Mouse (Mus musculus): ENCODE data around the gene Peak1. TPM values are rescaled to one million over a fixed set of nuclear protein-coding genes. Genes with fewer than 3 reads are reported as not detected.
A peak's percentile ranks its signal among the peaks of the same experiment; 100 is the strongest.

Gene Peak1
- total RNA-seq, 1 experiment from 2014 or later, result 27.7 TPM

DNA sequence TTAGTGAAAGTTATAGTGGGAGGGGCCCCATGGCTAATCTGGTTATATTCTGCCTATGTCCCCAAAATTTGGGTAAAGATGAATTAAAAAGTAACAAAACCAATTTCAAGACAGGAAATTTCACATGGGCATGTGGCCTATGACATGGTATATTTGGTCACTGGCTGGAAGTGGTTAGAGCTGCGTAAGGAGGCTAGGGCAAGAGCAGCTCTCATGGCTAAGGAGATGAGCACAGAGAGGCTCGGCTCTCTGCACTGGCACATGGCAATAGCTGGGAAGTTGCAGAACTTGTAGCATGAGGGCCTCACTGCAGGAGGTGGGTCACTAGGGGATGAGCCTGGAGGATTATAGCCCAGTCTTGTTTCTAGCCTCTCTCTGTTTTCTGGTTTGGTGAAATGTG lies 199.0 kb downstream of the Peak1 start:
- no peak for ATAC-seq (replicated peaks; ENCODE audit: insufficient number of reproducible peaks, low FRiP score, low TSS enrichment, poor library complexity, severe bottlenecking)

- ATAC-seq (replicated peaks; ENCODE audit: insufficient number of reproducible peaks, low FRiP score, low TSS enrichment, poor library complexity, severe bottlenecking), result no peak
Measured at GRCm38 (mm10) chr9:56218043-56218442, 199.8 kb downstream of the Peak1 start.

- ATAC-seq (replicated peaks; ENCODE audit: insufficient number of reproducible peaks, low FRiP score, low TSS enrichment, poor library complexity, severe bottlenecking), result no peak
Measured at GRCm38 (mm10) chr9:56217386-56217785, 200.5 kb downstream of the Peak1 start.

- ATAC-seq (replicated peaks; ENCODE audit: insufficient number of reproducible peaks, low FRiP score, low TSS enrichment, poor library complexity, severe bottlenecking), result no peak
Measured at GRCm38 (mm10) chr9:56213451-56214291, 204.2 kb downstream of the Peak1 start.

DNA sequence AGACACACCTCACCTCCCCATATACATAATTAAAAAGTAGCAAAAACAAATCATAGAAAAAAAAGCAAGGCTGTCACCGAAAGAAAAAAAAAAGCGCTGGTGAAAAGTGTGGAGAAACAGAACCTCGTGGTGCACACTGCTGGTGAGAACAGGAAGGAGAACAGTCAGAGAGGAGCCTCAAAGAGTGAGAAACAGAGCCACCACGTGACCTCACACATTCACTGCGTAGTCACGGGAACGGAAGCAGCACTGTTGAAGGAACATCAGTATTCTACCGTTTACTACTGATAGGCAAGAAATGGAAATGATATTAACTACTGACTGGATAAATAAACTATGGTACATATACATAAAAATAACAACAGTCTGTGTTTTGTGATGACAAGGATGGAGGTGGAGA lies 209.1 kb downstream of the Peak1 start:
- peak; percentile 58; the same call in 1 of the 2 replicates for ATAC-seq (replicated peaks; ENCODE audit: insufficient number of reproducible peaks, low FRiP score, low TSS enrichment, poor library complexity, severe bottlenecking)

- no peak for ATAC-seq (replicated peaks; ENCODE audit: insufficient number of reproducible peaks, low FRiP score, low TSS enrichment, poor library complexity, severe bottlenecking)
Measured at GRCm38 (mm10) chr9:56207516-56207915, 210.4 kb downstream of the Peak1 start.

DNA sequence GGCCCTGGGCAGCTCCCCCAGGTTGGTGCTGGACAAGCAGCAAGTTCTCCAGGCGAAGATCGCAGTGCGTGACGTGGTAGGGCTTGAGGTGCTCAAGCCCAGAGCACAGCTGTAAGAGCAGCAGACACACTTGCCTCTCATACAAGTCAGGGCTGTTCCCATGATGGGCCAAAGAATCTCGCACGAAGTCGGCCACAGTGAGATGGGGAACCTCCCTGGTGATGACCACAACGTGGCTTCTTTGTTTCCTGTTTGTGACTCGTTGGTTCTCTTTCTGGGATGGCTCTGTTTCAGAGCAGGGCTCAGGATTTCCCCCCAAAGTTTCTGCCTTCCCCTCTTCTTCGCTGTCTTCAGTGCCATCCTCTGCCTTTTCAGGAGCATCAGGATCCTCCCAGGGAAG lies 210.8 kb downstream of the Peak1 start:
- ATAC-seq (replicated peaks; ENCODE audit: insufficient number of reproducible peaks, low FRiP score, low TSS enrichment, poor library complexity, severe bottlenecking), result peak; percentile 67

GRCm38 (mm10) chr9:56205336-56205735 lies 212.5 kb downstream of the Peak1 start:
- no peak for ATAC-seq (replicated peaks; ENCODE audit: insufficient number of reproducible peaks, low FRiP score, low TSS enrichment, poor library complexity, severe bottlenecking)

DNA sequence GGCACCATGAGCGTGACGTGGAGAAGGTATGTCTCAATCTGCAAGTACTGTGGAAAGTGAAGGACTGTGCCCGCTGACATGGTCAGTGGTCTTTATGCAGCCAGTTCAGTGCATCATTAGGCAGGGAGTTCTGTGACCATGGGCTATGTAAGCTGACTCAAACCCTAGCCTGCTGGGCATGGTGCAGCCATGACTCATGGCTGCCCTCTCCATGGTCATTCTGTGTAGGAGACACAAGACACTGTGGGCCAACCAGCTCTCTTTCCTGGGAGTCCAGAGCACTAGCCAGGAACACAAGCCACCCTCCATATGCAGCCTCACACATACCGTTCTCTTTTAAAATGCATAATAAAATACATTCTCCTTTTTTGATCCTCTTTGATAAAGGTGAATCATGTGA lies 213.6 kb downstream of the Peak1 start:
- ATAC-seq (replicated peaks; ENCODE audit: insufficient number of reproducible peaks, low FRiP score, low TSS enrichment, poor library complexity, severe bottlenecking), result no peak

- peak; percentile 68 for ATAC-seq (replicated peaks; ENCODE audit: insufficient number of reproducible peaks, low FRiP score, low TSS enrichment, poor library complexity, severe bottlenecking)
Measured at GRCm38 (mm10) chr9:56200645-56201314, 217.1 kb downstream of the Peak1 start.

DNA sequence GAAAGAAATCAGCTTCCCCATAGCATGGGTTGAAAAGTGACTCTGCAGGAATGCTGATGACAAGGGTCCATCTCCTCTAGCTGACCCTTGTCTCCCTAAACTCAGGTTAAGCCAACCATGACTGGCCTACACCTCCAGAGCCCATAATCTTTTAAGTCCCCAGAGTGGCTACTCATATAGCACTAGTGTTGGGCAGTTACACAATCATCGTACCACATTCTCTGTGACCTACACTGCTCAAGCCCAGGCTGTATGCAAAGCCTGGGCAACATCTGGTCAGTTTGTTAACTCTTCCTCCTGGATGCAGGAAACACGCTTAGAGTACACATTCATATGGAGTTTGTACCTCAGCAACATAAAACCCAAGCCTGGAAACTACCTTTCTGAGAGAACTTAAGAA lies 217.7 kb downstream of the Peak1 start:
- no peak for ATAC-seq (replicated peaks; ENCODE audit: insufficient number of reproducible peaks, low FRiP score, low TSS enrichment, poor library complexity, severe bottlenecking)

GRCm38 (mm10) chr9:56196921-56197320 lies 220.9 kb downstream of the Peak1 start:
- ATAC-seq (replicated peaks; ENCODE audit: insufficient number of reproducible peaks, low FRiP score, low TSS enrichment, poor library complexity, severe bottlenecking), result no peak

DNA sequence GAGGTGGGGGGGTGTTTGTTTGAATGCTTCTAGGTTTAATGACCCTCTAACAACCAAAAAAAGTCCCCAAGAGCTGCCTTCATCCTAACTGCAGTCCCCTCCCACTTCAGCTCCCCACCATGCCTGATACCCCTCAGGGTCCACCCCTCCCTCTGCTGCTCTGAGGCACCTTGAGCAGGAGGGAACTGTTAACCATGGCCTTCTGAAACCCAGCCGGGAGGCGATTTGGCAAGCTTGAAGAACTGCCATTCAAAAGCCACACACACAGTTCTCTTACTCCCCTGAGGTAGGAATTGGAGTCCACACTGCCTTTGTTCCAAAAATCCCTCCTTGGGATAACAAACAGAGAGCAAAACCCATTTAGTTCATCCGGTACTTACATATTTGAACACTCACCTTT lies 222.7 kb downstream of the Peak1 start:
- no peak for ATAC-seq (replicated peaks; ENCODE audit: insufficient number of reproducible peaks, low FRiP score, low TSS enrichment, poor library complexity, severe bottlenecking)

- no peak for ATAC-seq (replicated peaks; ENCODE audit: insufficient number of reproducible peaks, low FRiP score, low TSS enrichment, poor library complexity, severe bottlenecking)
Measured at GRCm38 (mm10) chr9:56191498-56192455, 226.1 kb downstream of the Peak1 start.

DNA sequence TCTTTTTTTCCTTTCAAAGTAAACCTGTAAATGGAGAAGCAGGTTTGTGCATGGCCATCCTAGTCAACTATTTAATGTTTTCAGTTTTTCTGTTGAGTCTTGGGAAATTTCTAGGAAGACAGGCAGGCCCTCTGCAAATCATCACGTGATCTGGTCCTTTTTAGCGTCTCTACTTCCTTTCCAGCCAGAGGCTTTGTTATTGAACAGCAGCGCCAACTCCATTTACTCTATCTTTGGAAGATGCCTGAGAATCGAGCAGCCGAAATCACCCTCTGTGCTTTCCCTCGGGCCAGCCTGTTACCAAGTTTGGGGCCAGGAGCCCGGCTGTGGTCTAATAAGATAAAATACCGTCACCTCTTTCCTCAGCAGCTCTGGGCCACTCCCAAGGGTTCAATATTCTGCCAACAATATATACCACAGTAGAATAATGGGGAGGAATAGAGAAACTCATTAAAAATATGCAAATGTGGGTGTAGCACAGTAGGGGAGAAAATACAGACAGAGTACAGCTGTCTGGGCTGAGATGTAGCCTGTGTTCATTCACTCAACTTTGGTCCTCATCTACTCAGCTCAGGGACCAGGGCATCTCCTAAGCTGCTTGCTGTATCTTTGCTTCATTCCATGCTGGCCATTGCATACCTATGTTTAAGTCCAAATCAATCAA lies 237.6 kb downstream of the Peak1 start:
- ATAC-seq (replicated peaks; ENCODE audit: insufficient number of reproducible peaks, low FRiP score, low TSS enrichment, poor library complexity, severe bottlenecking), result no peak

DNA sequence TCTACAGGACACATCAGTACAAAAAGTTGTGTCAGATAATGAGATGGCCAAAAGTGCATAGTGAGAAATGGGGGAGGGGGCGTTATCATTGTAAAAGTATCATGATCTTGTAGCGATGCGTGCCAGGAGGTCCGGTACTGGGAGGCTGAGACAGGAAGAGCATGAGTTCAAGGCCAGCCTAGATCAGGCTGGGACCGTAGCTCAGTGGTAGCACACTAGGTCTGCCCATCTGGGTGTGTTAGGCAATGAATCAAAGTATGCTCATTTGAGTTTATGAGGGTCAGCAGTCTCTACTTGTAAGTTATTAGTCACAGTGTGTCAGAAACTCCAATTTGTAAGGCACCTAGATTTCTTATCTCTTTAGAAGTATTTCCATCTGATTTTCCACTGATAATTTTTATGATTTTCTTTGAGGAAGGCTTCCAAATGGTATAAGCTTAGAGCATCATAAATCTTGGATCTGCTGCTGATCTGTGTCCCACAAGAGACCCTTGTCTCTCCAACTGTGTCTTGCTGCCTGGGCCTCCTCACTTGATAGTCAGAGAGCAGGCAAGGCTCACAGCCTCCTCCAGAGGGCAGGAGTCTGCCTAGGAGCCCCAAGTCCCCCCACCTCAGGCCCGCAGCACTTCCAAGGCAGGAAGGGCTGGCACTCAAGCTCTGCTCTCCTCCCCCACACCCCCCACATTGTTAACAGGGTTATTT lies 238.3 kb downstream of the Peak1 start:
- no peak for ATAC-seq (replicated peaks; ENCODE audit: insufficient number of reproducible peaks, low FRiP score, low TSS enrichment, poor library complexity, severe bottlenecking)

- no peak for ATAC-seq (replicated peaks; ENCODE audit: insufficient number of reproducible peaks, low FRiP score, low TSS enrichment, poor library complexity, severe bottlenecking)
Measured at GRCm38 (mm10) chr9:56177354-56177753, 240.5 kb downstream of the Peak1 start.

GRCm38 (mm10) chr9:56175316-56175715 lies 242.6 kb downstream of the Peak1 start:
- no peak for ATAC-seq (replicated peaks; ENCODE audit: insufficient number of reproducible peaks, low FRiP score, low TSS enrichment, poor library complexity, severe bottlenecking)
